Mouse (Mus musculus): ENCODE data around the gene Tada2a.

Gene Tada2a

DNA sequence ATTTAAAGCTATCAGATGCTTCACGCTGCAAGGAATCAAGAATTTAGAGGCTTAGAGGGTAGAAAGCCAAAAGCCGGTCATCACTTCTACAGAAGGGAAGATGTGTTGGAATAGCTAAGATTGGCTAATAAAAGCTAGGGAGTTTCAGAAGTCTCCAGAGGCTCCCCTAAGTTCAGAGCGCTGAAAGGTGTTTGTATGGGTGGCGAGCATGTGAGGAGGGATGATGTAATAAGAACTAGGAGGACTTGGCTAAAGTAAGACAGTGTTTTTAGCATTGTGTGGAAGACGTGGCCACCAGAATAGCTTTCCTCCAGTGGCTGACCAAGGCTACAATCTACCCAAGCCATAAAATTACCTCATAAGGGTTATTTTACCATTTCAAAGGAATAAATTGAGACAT, 15.8 kb downstream of the Tada2a start:
- DNase-seq (ENCODE audit: low spot score in 2 of 2): no peak

DNA sequence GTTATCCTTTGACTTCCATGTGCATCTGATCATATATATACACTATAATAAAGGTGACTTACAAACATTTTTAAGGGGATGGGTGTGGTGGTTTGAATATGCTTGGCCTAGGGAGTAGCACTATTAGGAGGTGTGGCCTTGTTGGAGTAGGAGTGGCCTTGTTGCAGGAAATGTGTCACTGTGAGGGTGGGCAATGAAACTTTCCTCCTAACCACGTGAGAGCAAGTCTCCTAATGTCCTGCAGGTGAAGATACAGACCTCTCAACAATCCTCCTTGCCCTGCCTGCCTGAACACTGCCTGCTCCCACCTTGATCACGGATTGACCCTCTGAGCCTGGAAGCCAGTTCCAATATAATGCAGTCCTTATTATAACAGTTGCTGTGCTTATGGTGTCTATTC, 22.3 kb downstream of the Tada2a start:
- DNase-seq (ENCODE audit: low spot score in 2 of 2): no peak

DNA sequence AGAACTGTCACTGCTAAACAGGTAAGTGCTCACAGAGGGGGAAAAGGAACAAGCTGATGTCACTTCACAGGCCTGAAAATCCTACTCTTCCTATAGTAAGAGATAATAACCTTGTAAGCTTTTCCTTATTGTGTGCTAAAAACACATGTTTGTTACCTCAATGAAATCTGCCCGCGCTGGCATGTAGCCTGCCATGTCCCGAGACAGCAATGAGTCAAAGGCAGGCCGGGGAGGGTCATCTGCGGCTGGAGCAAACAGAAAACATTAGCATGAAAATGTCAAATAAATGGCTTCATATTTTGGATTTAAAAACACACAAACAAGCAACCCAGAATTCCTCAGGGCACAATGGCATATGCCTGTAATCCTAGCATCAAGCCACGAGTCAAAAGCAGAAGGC, 25.4 kb downstream of the Tada2a start:
- no peak for DNase-seq (ENCODE audit: low spot score in 2 of 2)

DNA sequence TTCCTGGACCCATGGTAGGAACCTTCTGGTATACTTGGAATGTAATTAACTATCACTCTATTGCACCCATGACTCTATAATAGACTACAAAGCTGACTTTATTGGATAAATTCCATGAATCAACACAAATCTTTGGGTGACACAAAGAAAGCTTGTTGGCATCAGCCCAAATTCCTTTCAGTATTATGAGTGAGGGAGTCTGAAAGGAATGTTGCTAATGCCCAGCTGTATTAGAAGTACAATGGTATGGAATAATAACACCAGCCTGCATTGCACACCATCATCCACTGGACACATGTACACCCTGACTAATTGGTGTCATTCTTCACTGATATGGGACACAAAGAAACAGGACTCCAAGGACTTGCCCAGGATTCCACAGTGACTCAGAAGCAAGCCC, 28.2 kb downstream of the Tada2a start:
- DNase-seq (ENCODE audit: low spot score in 2 of 2): no peak

DNA sequence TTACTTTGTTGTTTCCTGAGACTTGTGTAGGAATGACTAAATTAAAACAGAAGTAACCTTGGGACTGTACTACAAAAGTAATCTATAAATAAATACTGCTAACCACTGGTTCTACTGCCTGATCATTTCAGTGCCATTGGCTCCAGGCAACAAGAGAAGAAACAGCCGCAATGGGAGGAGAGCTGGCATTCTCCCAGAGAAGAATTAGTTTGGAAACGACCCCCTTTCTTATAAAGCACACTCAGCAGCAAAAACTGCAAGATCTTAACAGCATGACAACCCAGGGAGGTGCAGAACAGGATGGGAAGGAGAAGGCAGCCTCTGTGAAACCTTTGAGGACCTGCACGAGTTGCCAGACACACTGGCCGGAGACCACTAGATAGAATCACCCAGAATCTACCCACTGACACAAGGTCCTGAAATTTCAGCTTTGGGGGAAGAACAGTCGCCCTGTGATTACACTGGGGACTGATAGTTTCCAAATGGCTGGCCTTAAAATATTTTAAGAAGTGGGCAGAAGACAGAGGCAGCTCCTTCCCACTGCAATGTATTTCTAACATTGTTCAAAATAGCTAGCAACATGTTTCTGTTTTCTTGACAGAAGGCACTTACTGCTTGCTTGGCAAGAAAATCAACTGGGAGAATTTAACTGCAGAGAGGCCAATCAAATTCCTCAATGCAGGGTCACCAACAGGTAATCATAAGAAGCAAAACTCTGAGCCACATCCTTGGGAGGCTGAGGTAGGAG, 32.0 kb downstream of the Tada2a start:
- DNase-seq (ENCODE audit: low spot score in 2 of 2): no peak

DNA sequence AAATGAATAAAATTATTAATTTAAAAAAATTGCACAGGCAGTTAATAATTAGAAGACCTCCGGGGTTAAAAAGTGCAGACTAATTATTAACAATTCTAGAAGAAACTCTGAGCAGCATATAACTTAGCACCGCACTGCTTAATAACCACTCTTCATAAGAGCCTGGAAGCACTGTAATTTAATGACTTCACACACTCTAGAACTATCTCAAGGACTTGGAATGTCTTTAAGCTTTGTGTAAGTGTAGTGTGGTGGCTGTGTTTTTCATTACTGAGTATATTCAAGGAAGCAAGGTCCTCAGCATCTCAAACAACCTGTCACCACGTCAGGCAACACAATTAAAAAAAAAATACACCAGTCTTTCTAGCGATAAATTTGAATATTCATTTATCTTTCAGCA, 34.3 kb downstream of the Tada2a start:
- DNase-seq (ENCODE audit: low spot score in 2 of 2): no peak

DNA sequence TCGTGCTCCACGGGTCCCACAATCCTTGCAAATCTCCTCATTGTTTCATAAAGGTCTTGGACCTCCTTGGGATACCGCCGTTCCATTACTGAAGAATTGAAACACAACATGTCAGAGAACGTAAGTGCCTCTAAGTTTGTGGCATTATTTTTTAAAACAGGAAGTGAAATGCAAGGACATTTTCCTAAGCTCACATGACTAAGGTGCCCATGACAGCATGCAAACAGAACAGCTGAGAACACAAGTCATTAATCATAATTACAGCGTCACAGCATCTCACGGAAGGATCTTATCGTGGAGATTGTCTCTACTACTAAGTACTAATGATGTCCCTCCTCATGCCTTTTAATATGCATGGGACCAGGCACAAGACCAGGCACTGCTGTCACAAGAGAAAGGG, 38.8 kb downstream of the Tada2a start:
- DNase-seq (ENCODE audit: low spot score in 2 of 2): no peak

DNA sequence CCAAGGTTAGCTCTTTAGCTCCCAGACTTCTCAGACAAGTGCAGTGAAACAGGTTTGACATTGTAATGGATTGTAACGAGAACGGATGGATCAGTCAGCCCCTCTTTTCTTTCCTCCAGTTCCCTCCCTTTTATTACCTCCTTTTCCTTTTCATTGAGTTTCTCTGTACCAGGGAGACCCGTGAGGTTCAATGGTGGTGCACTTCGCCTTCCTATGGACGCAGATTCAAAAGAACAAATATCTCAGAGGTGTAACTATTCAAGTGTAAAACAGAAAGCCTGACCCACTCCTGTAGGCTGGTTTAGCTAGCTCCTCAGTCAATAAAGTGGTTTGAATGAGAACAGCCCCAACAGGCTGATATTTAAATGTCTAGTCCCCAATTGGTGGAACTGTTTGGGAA, 47.5 kb downstream of the Tada2a start:
- DNase-seq (ENCODE audit: low spot score in 2 of 2): no peak

DNA sequence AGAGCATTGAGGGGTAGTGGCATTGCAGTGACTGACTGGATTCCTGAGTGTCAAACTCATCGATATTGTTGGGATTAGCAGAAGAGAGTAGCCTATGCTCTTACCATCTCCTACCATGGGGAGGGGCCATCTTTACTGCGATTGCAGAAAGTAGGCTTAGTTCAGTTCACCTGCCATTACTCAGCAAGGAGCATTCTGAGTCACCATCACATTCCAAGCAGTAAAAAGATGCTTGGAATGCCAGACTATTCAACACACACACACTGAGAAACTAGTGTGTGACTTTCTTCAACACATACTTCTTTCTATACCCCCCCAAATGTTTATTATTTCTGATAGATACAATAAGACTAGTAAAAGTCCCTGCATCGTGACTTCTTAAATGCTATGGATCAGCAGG, 49.1 kb downstream of the Tada2a start:
- no peak for DNase-seq (ENCODE audit: low spot score in 2 of 2)

DNA sequence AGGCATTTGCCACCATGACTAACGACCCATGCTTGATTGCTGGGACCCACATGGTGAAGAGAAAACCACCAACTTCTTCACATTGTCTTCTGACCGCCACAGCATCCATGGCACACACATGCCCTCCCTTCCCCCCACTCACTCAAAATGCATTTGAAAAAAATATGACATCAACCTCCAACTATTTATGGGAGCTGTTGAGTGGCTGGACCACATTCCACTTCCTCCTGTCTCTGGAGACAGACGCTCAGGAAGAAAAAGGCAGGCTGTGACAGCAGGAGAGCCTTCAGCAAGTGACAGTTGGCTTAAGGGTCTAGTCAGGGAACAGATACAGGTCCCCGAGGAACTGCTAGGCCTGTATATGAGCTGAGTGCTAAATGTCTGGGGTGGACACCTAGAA, 49.5 kb downstream of the Tada2a start:
- no peak for DNase-seq (ENCODE audit: low spot score in 2 of 2)

DNA sequence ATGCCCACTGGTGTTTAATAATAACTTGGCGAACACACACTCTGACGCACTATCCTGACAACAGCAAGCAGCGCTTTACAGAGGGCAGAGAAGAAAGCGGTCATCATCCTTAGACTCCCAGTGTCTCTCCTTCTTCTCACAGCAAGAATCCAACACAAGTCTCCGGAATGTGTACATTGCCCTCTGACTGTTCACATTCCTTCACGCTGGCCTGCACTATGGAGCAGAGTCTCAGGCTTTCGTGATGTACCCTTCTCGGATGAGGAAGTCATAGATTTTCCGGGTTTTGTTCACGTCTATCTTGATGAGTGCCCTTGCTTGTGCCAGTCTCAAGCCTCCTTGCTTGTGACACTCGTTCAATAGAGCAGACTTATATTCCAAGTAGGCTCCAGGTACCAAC, 50.0 kb downstream of the Tada2a start:
- no peak for DNase-seq (ENCODE audit: low spot score in 2 of 2)

DNA sequence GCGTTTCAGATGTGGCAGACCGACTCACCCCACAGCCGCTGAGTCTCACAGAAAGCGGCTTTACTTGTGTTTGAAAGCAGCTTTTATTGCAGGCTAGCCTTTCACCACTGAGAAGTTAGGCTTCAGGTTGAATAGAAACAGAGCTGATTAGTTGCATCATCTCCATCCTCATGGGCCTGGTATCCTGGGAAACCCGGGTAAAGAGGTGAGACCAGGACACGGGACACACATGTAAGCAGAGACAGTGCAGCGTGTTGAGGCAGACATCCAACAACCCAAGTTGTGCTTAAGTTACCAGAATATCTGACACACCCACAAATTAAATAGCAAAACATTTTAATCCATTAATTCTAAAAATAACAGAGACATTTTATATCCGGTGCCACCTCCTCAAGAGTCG, 50.8 kb downstream of the Tada2a start:
- no peak for DNase-seq (ENCODE audit: low spot score in 2 of 2)

DNA sequence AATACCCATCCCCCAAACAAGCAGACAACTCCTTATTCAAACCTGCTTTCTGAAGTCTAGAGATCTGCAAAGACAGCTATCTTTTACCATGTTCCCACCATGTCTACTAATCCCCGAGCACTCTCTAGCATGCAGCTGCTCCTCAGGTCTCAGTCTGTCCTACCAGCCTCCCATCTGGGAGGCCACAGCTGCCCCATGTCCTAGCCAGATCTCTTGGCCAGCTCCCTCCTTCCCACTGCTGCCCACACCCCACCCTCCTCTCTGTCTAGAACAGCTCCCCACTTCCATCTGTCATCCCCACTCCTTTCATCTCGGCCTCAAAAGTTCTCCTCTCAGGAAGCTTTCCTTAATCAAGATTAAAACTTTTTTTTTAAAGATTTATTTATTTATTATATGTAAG, 52.4 kb downstream of the Tada2a start:
- DNase-seq (ENCODE audit: low spot score in 2 of 2): no peak

DNA sequence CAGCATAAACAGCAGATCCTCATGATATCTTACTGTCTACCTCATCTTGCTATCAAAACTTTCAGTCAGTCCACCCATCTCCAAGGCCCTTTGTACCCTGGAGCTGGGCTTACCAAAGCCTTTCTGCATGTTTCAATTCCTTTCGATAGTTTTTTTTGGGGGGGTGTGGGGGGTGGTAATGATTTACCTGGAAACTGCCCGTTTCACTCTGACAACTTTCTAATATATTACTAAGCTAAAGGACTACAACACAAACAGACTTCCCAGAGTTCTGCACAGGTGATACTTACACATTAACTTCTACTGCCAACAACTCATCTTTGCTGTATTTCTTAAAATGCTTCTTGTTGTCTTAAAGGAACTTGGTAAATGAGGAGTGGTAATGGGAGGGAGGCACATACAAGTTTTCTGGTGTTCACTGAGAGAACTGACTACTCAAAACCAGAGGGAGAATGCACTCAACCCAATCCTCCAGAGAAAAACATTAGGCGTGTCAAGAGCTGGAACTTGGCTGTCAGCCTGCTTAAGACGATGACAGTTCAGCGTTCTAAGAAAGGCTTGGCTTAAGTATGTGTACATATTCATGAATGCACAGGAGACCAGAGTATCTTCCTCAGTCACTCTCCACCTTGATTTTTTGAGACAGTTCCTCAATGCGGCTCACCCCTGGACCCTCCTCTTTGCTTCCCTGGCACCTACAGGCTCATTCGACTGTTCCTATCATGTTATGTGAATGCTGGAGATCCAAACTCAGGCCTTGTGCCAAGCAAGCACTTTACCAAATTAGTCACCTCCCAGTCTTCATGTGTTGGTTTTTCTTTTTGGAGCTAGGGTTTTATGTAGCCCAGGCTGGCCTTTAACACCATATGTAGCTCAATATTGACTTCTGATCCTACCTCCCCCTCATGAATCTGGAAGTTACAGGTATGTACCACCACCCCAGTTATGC, 55.3 kb downstream of the Tada2a start:
- no peak for DNase-seq (ENCODE audit: low spot score in 2 of 2)

DNA sequence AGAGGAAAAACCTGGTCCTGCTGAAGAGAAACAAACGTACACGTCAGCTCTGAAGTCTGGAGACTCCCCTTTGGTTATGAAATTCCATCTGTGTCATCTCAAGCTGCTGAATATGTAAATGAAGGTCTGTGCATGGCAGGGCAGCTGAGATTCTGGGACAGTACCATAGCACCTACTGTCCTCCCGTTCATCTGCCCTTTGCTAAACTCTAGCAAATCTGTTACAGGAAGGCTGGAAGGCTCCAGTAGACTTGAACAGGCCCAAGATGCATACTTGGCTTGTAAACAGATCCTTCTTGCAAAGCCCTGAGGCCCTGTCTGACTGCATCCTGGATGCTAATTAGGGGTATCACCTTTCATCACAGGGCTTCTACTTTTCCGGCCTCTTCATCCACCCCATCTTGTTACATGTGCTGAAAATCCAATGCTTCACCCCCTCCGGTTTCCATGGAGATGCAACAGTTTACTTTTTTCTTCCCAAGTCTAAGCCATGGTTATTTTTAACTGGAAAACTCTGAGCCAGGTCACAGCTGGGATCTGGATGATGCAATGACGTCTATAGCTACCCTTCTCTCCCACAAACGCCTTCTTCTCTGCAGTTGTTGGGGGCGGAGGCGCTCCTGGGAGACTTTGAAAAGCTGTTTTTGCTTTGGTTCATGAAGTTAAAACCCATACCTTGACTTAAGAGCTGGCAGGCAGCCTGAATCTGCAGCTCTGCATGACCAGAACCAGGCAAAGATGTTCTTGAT, 56.3 kb downstream of the Tada2a start:
- DNase-seq (ENCODE audit: low spot score in 2 of 2): no peak

DNA sequence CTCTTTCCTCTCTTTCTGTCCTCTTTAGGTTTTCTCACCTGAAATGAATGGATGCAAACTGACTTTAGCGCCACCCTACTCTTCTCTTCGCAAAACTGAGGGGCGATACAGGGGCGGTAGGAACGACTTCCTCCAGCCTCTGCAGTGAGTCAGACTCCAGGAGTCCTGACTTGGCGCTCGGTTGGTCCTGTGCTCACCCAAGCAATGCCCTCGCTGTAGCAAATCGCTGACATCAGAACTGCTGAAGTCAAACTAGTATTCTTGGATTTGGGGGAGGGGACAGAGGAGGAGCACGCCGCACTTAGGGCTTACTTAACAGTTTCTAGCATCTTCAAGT, 60.4 kb downstream of the Tada2a start, which contains the start of gene Dusp14:
TSS of gene Dusp14 (minus strand) at position 228 of the 337 bp plus-strand sequence.
- DNase-seq (ENCODE audit: low spot score in 2 of 2): no peak

DNA sequence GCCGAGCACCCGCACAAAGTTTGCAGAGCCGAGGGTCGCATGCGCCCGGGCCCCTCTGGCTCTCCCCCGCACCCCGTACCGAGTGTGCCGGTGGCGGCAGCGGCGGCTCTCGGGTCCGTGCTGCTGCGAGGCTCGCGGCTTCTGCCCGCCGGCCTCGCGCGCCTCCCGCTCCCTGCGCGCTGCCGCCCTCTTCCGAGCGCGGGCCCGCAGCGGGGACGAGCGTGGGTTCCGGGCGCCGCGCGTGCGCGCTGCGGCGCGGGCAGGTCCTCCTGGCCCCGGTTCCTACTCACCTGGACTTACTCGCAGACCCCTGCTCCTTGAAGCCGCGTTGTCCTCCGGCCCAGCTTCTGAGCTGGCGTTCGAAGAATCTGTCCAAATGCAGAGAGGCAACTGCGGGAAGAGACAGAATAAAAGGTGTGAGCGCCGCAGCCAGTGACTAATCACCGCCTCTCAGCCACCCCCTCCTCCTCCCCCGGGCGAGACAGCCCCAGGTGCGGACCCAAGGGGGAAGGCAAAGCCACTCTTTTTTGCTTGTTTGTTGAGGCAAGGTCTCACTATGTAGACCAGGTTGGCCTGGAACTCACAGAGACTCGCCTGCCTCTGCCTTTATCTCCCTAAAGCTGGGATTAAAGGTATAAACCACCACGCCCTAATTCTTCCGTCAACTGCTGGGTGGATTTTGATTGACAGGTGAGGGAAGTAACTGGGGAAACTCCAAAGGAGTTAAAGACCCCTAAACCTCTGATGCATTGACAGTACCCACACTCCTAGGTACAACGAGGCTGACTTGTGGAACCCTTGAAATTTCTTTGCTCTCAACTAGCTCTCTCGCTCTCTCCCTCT, 61.0 kb downstream of the Tada2a start:
- DNase-seq (ENCODE audit: low spot score in 2 of 2): peak; percentile 32 to 70

DNA sequence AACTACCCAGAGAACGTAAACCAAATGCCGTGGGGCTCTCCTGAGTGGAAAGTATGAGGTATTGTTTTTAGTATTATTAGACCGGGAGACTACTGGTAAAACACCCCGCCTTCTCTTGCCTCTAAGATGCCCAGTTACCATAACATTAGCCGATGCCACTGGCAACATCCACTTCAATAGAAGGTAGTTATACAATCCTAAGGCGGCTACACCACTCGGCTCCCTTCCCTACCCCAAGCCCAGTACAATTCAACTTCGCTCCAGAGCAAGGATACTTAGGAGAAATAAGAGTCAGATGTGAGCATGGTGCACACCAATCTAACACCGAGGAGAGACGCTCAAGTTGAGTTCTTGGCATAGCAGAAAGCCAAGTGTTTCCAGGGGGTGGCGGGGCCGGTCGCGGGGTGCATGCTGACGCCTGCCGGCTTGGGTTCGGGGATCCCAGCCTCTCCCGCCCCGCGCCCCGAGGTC, 61.6 kb downstream of the Tada2a start:
- no peak for DNase-seq (ENCODE audit: low spot score in 2 of 2)

DNA sequence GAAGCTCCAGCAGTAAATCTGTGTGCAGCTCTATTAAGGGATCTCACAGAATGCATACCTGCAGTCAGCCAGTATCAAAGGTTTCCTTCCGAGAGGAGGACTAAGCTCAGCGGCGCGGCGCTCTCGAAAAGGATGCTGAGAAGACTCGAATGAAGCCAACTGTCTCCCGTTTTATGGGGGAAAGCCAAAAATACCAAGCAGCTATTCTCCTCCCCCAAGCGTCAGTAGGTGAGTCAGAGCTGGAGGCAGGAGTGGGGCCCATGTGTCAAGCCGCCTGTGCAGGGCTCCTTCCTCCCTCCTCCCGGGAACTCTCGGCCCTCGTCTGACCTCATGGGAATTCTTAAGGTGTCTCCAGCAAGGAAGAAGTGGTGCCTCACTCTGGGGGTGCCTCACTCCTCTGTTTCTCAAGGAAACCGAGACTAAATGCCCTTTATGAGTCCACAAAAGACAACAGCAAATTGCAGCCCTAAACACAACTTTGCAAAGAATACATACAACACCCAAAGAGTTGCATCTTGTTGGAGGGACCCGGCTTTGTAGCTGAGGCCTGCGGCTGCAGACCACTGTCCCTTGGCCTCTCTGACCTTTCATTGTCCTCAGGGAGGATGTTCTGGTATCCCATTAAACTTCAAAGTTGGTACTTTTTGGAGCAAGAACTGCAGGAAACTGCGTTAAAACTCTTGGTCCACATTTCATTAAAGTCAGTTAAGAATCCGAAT, 62.3 kb downstream of the Tada2a start:
- peak in 1 of 2 experiments; percentile 62 for DNase-seq (ENCODE audit: low spot score in 2 of 2)

DNA sequence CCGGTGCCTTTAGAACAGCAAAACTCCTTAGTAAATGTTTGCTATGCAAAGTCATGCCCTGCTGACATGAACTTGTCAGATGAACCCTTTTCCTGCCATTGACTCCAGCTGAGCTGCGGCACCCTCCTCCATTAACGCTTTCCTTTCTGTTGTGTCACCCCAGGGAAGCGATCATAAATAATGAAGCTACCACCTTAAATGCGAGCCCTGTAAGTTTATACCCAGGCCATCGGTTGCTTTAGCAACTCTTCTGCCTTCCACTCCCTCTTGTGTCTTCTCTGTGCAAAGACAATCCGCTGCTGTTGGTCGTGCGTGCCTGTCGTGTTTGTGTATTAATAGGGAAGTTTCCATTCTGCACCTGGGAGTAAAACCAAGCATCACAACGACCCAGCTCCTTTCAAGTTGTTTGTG, 63.3 kb downstream of the Tada2a start:
- no peak for DNase-seq (ENCODE audit: low spot score in 2 of 2)

All from urinary bladder, adult 18-20 months (tissue).